Comparison of ENCODE assay signal across 25 mouse cellular contexts in genomic region chr12:109520414-109520813, GRCm38 (mm10).
DNase-seq lines count a peak whose midpoint lies in the region; ATAC-seq lines count a peak whose summit lies in the region.
"Had no signal": no experiment of that assay in that cellular context is flagged by ENCODE, and none has a peak within 500 bp of the region (broad histone marks: within the 10 kb centered on the region; RNA-seq: fewer than 3 reads in every experiment).

No protein-coding gene starts in this region.

- no peaks in the 10 kb centered on the region for H3K36me3 ChIP-seq in forebrain, embryonic 12.5 days (replicated peaks)
- H3K36me3 ChIP-seq in forebrain, embryonic 16.5 days (ENCODE audit: control insufficient read depth, insufficient read depth): no peaks in the 10 kb centered on the region
- H3K36me3 ChIP-seq in midbrain, embryonic 10.5 days: no peaks in the 10 kb centered on the region
- no peaks in the 10 kb centered on the region for H3K36me3 ChIP-seq in midbrain, embryonic 16.5 days (ENCODE audit: control insufficient read depth, insufficient read depth, low read length)
- H3K36me3 ChIP-seq in forebrain, embryonic 13.5 days (ENCODE audit: poor library complexity, severe bottlenecking): no peaks in the 10 kb centered on the region
- no peaks in the 10 kb centered on the region for H3K36me3 ChIP-seq in liver, embryonic 13.5 days
- no peaks in the 10 kb centered on the region for H3K36me3 ChIP-seq in intestine, embryonic 16.5 days (ENCODE audit: control insufficient read depth, insufficient read depth, low read length)
- H3K36me3 ChIP-seq: heart, embryonic 13.5 days; hindbrain, embryonic 13.5 days; midbrain, embryonic 13.5 days; stomach, embryonic 15.5 days had no signal

- H3K9ac ChIP-seq in forebrain, embryonic 12.5 days: no peak overlapping the region
- H3K9ac ChIP-seq in forebrain, embryonic 16.5 days (replicated peaks; ENCODE audit: low read depth, low read length): no peak overlapping the region
- H3K9ac ChIP-seq in midbrain, embryonic 16.5 days (ENCODE audit: low read depth, low read length): no peak overlapping the region
- H3K9ac ChIP-seq in forebrain, embryonic 13.5 days: no peak overlapping the region
- H3K9ac ChIP-seq in liver, embryonic 13.5 days: no peak overlapping the region
- no peak overlapping the region for H3K9ac ChIP-seq in intestine, embryonic 16.5 days (ENCODE audit: low read depth, low read length)
- H3K9ac ChIP-seq: heart, embryonic 13.5 days; hindbrain, embryonic 13.5 days; midbrain, embryonic 13.5 days; stomach, embryonic 15.5 days had no signal

- H3K4me1 ChIP-seq in forebrain, embryonic 12.5 days: peaks cover 38% of the 10 kb centered on the region
- no peaks in the 10 kb centered on the region; the same call in 1 of the 2 replicates for H3K4me1 ChIP-seq in forebrain, embryonic 16.5 days (replicated peaks; ENCODE audit: control insufficient read depth, insufficient read depth, low read length)
- H3K4me1 ChIP-seq in midbrain, embryonic 10.5 days: peaks cover 73% of the 10 kb centered on the region
- no peaks in the 10 kb centered on the region for H3K4me1 ChIP-seq in midbrain, embryonic 16.5 days (ENCODE audit: control insufficient read depth, insufficient read depth, low read length)
- H3K4me1 ChIP-seq in forebrain, embryonic 13.5 days: peaks cover 31% of the 10 kb centered on the region
- H3K4me1 ChIP-seq in liver, embryonic 13.5 days (replicated peaks): peaks cover 12% of the 10 kb centered on the region; the same call in 1 of the 2 replicates
- H3K4me1 ChIP-seq in intestine, embryonic 16.5 days (ENCODE audit: control insufficient read depth, insufficient read depth, low read length): peaks cover 23% of the 10 kb centered on the region

- 12% methylated on average over 8 of the region's 8 CpGs for WGBS in forebrain, embryonic 12.5 days
- 6% methylated on average over 8 of the region's 8 CpGs for WGBS in forebrain, embryonic 16.5 days
- WGBS in midbrain, embryonic 10.5 days: 31% methylated on average over 8 of the region's 8 CpGs
- 26% methylated on average over 8 of the region's 8 CpGs for WGBS in midbrain, embryonic 16.5 days
- 6% methylated on average over 8 of the region's 8 CpGs for WGBS in forebrain, embryonic 13.5 days
- WGBS in liver, embryonic 13.5 days (ENCODE audit: insufficient replicate concordance): 38% methylated on average over 8 of the region's 8 CpGs
- 47% methylated on average over 8 of the region's 8 CpGs for WGBS in intestine, embryonic 16.5 days

- peak; percentile 66 for ATAC-seq in forebrain, embryonic 12.5 days (ENCODE audit: low FRiP score)
- no peak for ATAC-seq in forebrain, embryonic 16.5 days
- no peak for ATAC-seq in midbrain, embryonic 16.5 days
- no peak for ATAC-seq in forebrain, embryonic 13.5 days
- ATAC-seq in liver, embryonic 13.5 days (ENCODE audit: low read depth): no peak
- ATAC-seq in intestine, embryonic 16.5 days: no peak
- ATAC-seq: inflammation-experienced regulatory T-cells, adult 6 months; midbrain, embryonic 13.5 days had no signal

- peak; percentile 26 for DNase-seq in midbrain, embryonic 10.5 days (ENCODE audit: low spot score)
- no peak for DNase-seq in liver, embryonic 13.5 days
- DNase-seq in thymus, postnatal 25 days: no peak
- DNase-seq: adrenal gland, postnatal 36 days; cerebellum, adult 11 months; cerebellum, adult 9-11 months; gastrocnemius, postnatal 14 days; heart, adult 18-20 months; kidney, adult 2 months; left cerebral cortex, postnatal 4 days; lung, adult 18-20 months; lung, postnatal 10 days; thymus, postnatal 4 days had no signal

- H3K4me3 ChIP-seq in forebrain, embryonic 12.5 days (replicated peaks): no peak overlapping the region
- no peak overlapping the region for H3K4me3 ChIP-seq in forebrain, embryonic 16.5 days (replicated peaks; ENCODE audit: low read length)
- H3K4me3 ChIP-seq in midbrain, embryonic 10.5 days: no peak overlapping the region
- H3K4me3 ChIP-seq in midbrain, embryonic 16.5 days (ENCODE audit: low read depth, low read length): no peak overlapping the region
- no peak overlapping the region for H3K4me3 ChIP-seq in forebrain, embryonic 13.5 days
- H3K4me3 ChIP-seq in liver, embryonic 13.5 days (replicated peaks): no peak overlapping the region
- no peak overlapping the region for H3K4me3 ChIP-seq in intestine, embryonic 16.5 days (ENCODE audit: low read length)
- H3K4me3 ChIP-seq: heart, embryonic 13.5 days; hindbrain, embryonic 13.5 days; left cerebral cortex, adult 2 months; midbrain, embryonic 13.5 days; stomach, embryonic 15.5 days had no signal

- H3K27me3 ChIP-seq in forebrain, embryonic 12.5 days: 0 out of 2 replicates have a peak, but pooled peaks cover 7% of the 10 kb centered on the region
- peaks cover 3% of the 10 kb centered on the region; the same call in 1 of the 2 replicates for H3K27me3 ChIP-seq in forebrain, embryonic 16.5 days (replicated peaks; ENCODE audit: control insufficient read depth, insufficient read depth, low read length)
- H3K27me3 ChIP-seq in midbrain, embryonic 10.5 days (ENCODE audit: low read depth, poor library complexity, severe bottlenecking): peaks cover 36% of the 10 kb centered on the region
- H3K27me3 ChIP-seq in midbrain, embryonic 16.5 days (ENCODE audit: control insufficient read depth, insufficient read depth, low read depth, low read length): no peaks in the 10 kb centered on the region
- H3K27me3 ChIP-seq in forebrain, embryonic 13.5 days: no peaks in the 10 kb centered on the region
- H3K27me3 ChIP-seq in liver, embryonic 13.5 days: no peaks in the 10 kb centered on the region
- H3K27me3 ChIP-seq in intestine, embryonic 16.5 days (replicated peaks; ENCODE audit: control insufficient read depth, insufficient read depth, low read length): no peaks in the 10 kb centered on the region
- H3K27me3 ChIP-seq: heart, embryonic 13.5 days; stomach, embryonic 15.5 days had no signal

- 0 out of 2 replicates have a peak overlapping the region, but pooled peaks have one; percentile 44 for H3K27ac ChIP-seq in forebrain, embryonic 12.5 days
- H3K27ac ChIP-seq in forebrain, embryonic 16.5 days (ENCODE audit: low read length): no peak overlapping the region
- H3K27ac ChIP-seq in midbrain, embryonic 10.5 days (replicated peaks): peak overlapping the region; percentile 66; the same call in 1 of the 2 replicates
- H3K27ac ChIP-seq in midbrain, embryonic 16.5 days (ENCODE audit: low read length): no peak overlapping the region
- no peak overlapping the region for H3K27ac ChIP-seq in forebrain, embryonic 13.5 days
- peak overlapping the region; percentile 57; the same call in 1 of the 2 replicates for H3K27ac ChIP-seq in liver, embryonic 13.5 days
- no peak overlapping the region for H3K27ac ChIP-seq in intestine, embryonic 16.5 days (ENCODE audit: low read length)
- H3K27ac ChIP-seq: heart, embryonic 13.5 days; hindbrain, embryonic 13.5 days; kidney, postnatal 0 days; left cerebral cortex, adult 2 months; midbrain, embryonic 13.5 days; stomach, embryonic 15.5 days had no signal

- no peaks in the 10 kb centered on the region for H3K9me3 ChIP-seq in forebrain, embryonic 12.5 days
- H3K9me3 ChIP-seq in forebrain, embryonic 16.5 days (ENCODE audit: control insufficient read depth, low read length): no peaks in the 10 kb centered on the region
- no peaks in the 10 kb centered on the region; the same call in 1 of the 2 replicates for H3K9me3 ChIP-seq in midbrain, embryonic 10.5 days (replicated peaks)
- H3K9me3 ChIP-seq in midbrain, embryonic 16.5 days (replicated peaks; ENCODE audit: control insufficient read depth, low read length, poor library complexity, severe bottlenecking): no peaks in the 10 kb centered on the region
- no peaks in the 10 kb centered on the region for H3K9me3 ChIP-seq in forebrain, embryonic 13.5 days (replicated peaks)
- H3K9me3 ChIP-seq in liver, embryonic 13.5 days (replicated peaks): no peaks in the 10 kb centered on the region
- no peaks in the 10 kb centered on the region for H3K9me3 ChIP-seq in intestine, embryonic 16.5 days (ENCODE audit: control insufficient read depth, low read length)
- H3K9me3 ChIP-seq: heart, embryonic 13.5 days; hindbrain, embryonic 13.5 days; midbrain, embryonic 13.5 days; stomach, embryonic 15.5 days had no signal

- no peak overlapping the region for H3K4me2 ChIP-seq in forebrain, embryonic 12.5 days
- no peak overlapping the region for H3K4me2 ChIP-seq in forebrain, embryonic 16.5 days (ENCODE audit: low read length)
- H3K4me2 ChIP-seq in midbrain, embryonic 16.5 days (ENCODE audit: low read length): no peak overlapping the region
- H3K4me2 ChIP-seq in forebrain, embryonic 13.5 days: peak overlapping the region; percentile 7; the same call in 1 of the 2 replicates
- H3K4me2 ChIP-seq in liver, embryonic 13.5 days: no peak overlapping the region
- H3K4me2 ChIP-seq in intestine, embryonic 16.5 days (ENCODE audit: low read depth, low read length): no peak overlapping the region
- H3K4me2 ChIP-seq: heart, embryonic 13.5 days; hindbrain, embryonic 13.5 days; midbrain, embryonic 13.5 days; stomach, embryonic 15.5 days had no signal

Comparison
In these comparisons a context has a peak if more than half of its experiments do, and no peak if none do; other contexts are left out.
1. H3K27ac ChIP-seq: peak in forebrain, embryonic 12.5 days (single experiment), midbrain, embryonic 10.5 days (single experiment) and liver, embryonic 13.5 days (single experiment); none in forebrain, embryonic 16.5 days (single experiment), midbrain, embryonic 16.5 days (single experiment), forebrain, embryonic 13.5 days (single experiment) and intestine, embryonic 16.5 days (single experiment).